Mouse (Mus musculus): ENCODE data around the gene Acp4. TPM values are rescaled to one million over a fixed set of nuclear protein-coding genes. Genes with fewer than 3 reads are reported as not detected.

Acp4 gene
- not detected in 2 replicates for polyA plus RNA-seq (2011; ENCODE audit: insufficient read depth, insufficient read length, low read depth, missing spikeins)

DNA sequence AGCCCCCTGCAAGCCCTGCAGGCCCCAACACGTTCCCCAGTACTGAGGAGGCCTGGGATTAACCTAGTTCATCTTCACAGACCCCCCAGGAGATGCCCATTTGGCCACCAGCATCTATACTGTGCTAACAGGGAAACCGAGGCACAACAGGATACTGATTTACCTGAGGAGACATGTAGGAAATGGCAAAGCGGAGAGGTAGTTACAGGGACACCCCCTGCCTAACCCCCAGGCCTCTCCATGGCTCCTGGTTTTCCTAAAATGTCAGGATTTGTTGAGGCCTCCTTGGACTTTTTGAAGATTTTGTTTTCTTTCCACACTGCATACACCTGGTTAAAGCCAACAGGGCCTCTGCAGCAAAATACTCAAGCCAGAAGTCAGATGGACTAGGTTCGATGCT is at the start of gene Acp4:
Acp4 (minus strand) TSS at position 101 of the 400 bp plus-strand sequence.
- no peak within 1 kb of the TSS for H3K4me3 ChIP-seq (ENCODE audit: low read depth, low read length)

DNA sequence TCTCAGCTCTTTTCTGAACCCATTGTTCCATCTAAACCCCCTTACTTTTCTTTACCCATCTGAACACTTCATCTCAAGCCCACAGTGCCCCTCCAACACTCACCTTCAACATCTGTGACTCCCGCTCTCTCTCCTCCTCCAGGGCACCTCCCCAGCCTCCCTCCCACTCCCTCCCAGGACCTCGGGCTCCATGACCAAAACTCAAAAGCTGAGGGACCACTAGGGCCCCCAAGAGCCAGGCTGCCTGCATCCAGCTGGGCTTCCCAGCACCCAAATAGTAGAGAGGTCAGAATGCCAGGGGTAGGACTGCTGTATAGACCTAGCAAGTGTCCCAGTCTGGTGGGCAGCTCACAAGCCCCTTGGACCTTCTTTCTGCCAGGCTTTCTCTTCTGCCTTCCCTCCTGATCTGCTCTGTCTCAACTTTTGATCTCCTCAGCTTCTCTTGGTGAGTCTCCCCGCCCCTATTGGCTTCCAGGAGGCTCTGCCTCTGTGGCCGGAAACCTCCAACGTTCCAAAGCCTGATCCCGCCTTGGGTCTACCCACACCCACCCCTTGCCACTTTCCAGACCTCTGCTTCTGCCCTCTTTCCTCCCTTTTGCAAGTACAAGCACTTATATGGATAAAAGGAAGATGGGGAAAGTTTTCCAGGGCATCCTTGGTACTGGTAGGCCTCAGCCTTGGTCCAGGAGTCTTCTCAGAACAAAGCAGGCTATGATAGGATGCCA is 49.5 kb upstream of the Acp4 start, which contains the start of gene Clec11a:
Clec11a (minus strand) TSS at position 387 of the 725 bp plus-strand sequence.
- H3K9ac ChIP-seq (ENCODE audit: low read depth, poor library complexity, severe bottlenecking): no peak within 1 kb of the TSS
- TF ChIP-seq POLR2A (IDR thresholded peaks at IDR 0.05; ENCODE audit: insufficient read depth, low read length) (no peak), CTCF (IDR thresholded peaks at IDR 0.05; ENCODE audit: low read depth, low read length) (no peak), EP300 (IDR thresholded peaks at IDR 0.05; ENCODE audit: insufficient read depth, low read depth, low read length) (no peak)
- H3K4me3 ChIP-seq (ENCODE audit: low read depth, low read length): peak within 1 kb of the TSS; percentile 42
- no peaks in the 10 kb centered on the region for H3K27me3 ChIP-seq (ENCODE audit: control insufficient read depth, insufficient read depth, low read length, poor library complexity, severe bottlenecking)
- no peaks in the 10 kb centered on the region for H3K36me3 ChIP-seq (ENCODE audit: control insufficient read depth, insufficient read depth, low read length, poor library complexity, severe bottlenecking)
- H3K4me1 ChIP-seq (ENCODE audit: control insufficient read depth, insufficient read depth, low read length): peaks cover 1% of the 10 kb centered on the region
- no peaks in the 10 kb centered on the region for H3K9me3 ChIP-seq (replicated peaks; ENCODE audit: control insufficient read depth, insufficient read depth, low read length, poor library complexity, severe bottlenecking)
- H3K27ac ChIP-seq (ENCODE audit: insufficient read depth, low read length): no peak within 1 kb of the TSS

More for the DNA sequence above, at the start of gene Acp4:
- Histone ChIP-seq H3K27me3 (ENCODE audit: control insufficient read depth, insufficient read depth, low read length, poor library complexity, severe bottlenecking) (no peaks in the 10 kb centered on the region), H3K4me1 (ENCODE audit: control insufficient read depth, insufficient read depth, low read length) (no peaks in the 10 kb centered on the region), H3K9ac (ENCODE audit: low read depth, poor library complexity, severe bottlenecking) (no peak within 1 kb of the TSS), H3K36me3 (ENCODE audit: control insufficient read depth, insufficient read depth, low read length, poor library complexity, severe bottlenecking) (peaks cover 1% of the 10 kb centered on the region; the same call in 1 of the 2 replicates), H3K9me3 (replicated peaks; ENCODE audit: control insufficient read depth, insufficient read depth, low read length, poor library complexity, severe bottlenecking) (no peaks in the 10 kb centered on the region), H3K27ac (ENCODE audit: insufficient read depth, low read length) (no peak within 1 kb of the TSS)
- no peak for TF ChIP-seq EP300 (IDR thresholded peaks at IDR 0.05; ENCODE audit: insufficient read depth, low read depth, low read length)
- no peak for TF ChIP-seq POLR2A (IDR thresholded peaks at IDR 0.05; ENCODE audit: insufficient read depth, low read length)
- TF ChIP-seq CTCF (IDR thresholded peaks at IDR 0.05; ENCODE audit: low read depth, low read length): no peak

DNA sequence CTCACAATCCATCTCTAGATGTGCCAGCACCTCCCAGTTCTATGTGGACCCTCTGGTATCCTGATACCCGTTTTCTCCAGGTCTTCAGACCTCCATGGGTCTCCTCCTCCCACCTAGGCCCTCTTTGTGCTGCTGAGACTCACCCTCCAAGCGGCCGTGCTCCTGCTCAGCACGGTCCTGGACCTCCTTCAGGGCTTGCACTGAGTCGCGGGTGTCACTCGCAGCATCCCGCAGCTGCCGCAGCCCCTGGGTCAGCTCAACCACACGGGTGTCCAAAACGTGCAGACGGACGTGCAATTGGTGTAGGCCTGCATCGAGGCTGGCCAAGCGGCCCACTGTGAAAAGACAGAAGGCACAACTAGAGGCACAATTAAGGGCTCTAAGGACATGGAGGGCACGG is 48.5 kb upstream of the Acp4 start:
- TF ChIP-seq POLR2A (IDR thresholded peaks at IDR 0.05; ENCODE audit: insufficient read depth, low read length) (peak; percentile 44), EP300 (IDR thresholded peaks at IDR 0.05; ENCODE audit: insufficient read depth, low read depth, low read length) (no peak)
- Histone ChIP-seq H3K9ac (ENCODE audit: low read depth, poor library complexity, severe bottlenecking) (no peak overlapping the region), H3K27me3 (ENCODE audit: control insufficient read depth, insufficient read depth, low read length, poor library complexity, severe bottlenecking) (no peaks in the 10 kb centered on the region), H3K4me3 (ENCODE audit: low read depth, low read length) (peak overlapping the region; percentile 42), H3K4me1 (ENCODE audit: control insufficient read depth, insufficient read depth, low read length) (peaks cover 1% of the 10 kb centered on the region), H3K27ac (ENCODE audit: insufficient read depth, low read length) (no peak overlapping the region), H3K36me3 (ENCODE audit: control insufficient read depth, insufficient read depth, low read length, poor library complexity, severe bottlenecking) (no peaks in the 10 kb centered on the region), H3K9me3 (replicated peaks; ENCODE audit: control insufficient read depth, insufficient read depth, low read length, poor library complexity, severe bottlenecking) (no peaks in the 10 kb centered on the region)

DNA sequence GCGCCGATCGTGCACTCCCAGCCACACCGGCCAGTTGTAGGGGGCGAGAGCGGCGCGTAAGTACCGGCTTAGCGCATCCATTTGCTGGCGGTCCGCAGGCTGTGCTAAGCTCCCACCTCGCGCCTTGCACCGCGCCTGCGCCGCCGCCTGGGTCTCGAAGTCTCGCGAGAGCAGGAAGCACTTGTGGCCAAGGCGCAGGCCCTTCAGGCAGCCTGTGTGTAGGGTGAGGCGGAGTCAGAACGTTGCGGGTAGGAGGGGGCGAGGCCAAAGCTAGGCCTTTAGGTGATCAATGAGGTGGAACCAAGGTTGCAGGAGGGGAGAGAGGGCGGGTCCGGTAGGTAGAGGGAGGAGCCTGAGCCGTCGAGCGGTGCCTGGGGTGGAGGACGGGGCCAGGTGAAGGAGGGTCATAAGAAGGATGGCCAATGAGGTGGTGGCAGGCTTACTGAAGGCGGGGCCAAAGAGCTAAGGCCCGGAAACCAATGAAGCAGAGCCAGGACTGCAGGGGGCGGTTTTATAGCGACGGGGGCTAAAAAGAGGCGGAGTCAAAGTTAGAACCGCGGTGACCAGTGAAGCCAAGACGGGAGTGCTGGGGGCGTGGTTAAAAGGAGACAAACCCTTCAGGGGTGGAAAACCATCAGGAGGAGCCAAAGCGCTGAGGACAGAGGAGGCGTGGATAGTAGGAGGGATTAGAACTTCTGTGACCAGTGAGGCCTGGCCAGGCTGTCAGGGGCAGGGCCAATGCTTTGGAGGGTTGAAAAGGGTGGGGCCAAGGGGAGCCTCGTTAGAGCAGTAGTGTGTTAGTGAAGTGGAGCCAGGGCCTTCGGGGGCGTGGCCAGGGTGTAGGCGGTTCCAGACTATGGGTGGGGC is 47.8 kb upstream of the Acp4 start:
- peak overlapping the region; percentile 75 for H3K4me3 ChIP-seq (ENCODE audit: low read depth, low read length)
- H3K9me3 ChIP-seq (replicated peaks; ENCODE audit: control insufficient read depth, insufficient read depth, low read length, poor library complexity, severe bottlenecking): no peaks in the 10 kb centered on the region
- H3K27ac ChIP-seq (ENCODE audit: insufficient read depth, low read length): peak overlapping the region; percentile 60
- peak overlapping the region; percentile 74 for H3K9ac ChIP-seq (ENCODE audit: low read depth, poor library complexity, severe bottlenecking)
- no peaks in the 10 kb centered on the region for H3K36me3 ChIP-seq (ENCODE audit: control insufficient read depth, insufficient read depth, low read length, poor library complexity, severe bottlenecking)
- no peaks in the 10 kb centered on the region for H3K27me3 ChIP-seq (ENCODE audit: control insufficient read depth, insufficient read depth, low read length, poor library complexity, severe bottlenecking)
- TF ChIP-seq EP300 (IDR thresholded peaks at IDR 0.05; ENCODE audit: insufficient read depth, low read depth, low read length) (peak; percentile 46; the same call in 1 of the 2 replicates), POLR2A (IDR thresholded peaks at IDR 0.05; ENCODE audit: insufficient read depth, low read length) (peak; percentile 94), CTCF (IDR thresholded peaks at IDR 0.05; ENCODE audit: low read depth, low read length) (no peak)
- peaks cover 1% of the 10 kb centered on the region for H3K4me1 ChIP-seq (ENCODE audit: control insufficient read depth, insufficient read depth, low read length)

DNA sequence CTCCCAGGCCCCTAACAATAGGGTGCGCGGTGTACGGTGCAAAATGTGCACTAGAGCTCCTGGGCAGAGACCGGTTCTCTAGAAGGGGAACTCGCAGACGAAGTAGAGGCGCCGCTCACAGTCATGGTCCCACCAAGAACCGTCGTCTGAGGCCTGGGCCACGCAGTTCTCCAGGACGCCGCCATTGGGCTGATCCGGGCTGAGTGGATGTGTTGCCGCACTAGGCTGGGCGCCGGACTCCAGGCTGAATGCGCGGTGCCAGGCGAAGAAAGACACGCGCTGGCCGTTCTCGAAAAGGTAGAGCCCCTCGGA is 47.2 kb upstream of the Acp4 start:
- Histone ChIP-seq H3K9me3 (replicated peaks; ENCODE audit: control insufficient read depth, insufficient read depth, low read length, poor library complexity, severe bottlenecking) (no peaks in the 10 kb centered on the region), H3K4me1 (ENCODE audit: control insufficient read depth, insufficient read depth, low read length) (peaks cover 1% of the 10 kb centered on the region), H3K36me3 (ENCODE audit: control insufficient read depth, insufficient read depth, low read length, poor library complexity, severe bottlenecking) (no peaks in the 10 kb centered on the region), H3K9ac (ENCODE audit: low read depth, poor library complexity, severe bottlenecking) (peak overlapping the region; percentile 74), H3K27ac (ENCODE audit: insufficient read depth, low read length) (peak overlapping the region; percentile 60), H3K27me3 (ENCODE audit: control insufficient read depth, insufficient read depth, low read length, poor library complexity, severe bottlenecking) (no peaks in the 10 kb centered on the region), H3K4me3 (ENCODE audit: low read depth, low read length) (peak overlapping the region; percentile 75)
- TF ChIP-seq CTCF (IDR thresholded peaks at IDR 0.05; ENCODE audit: low read depth, low read length): no peak
- TF ChIP-seq EP300 (IDR thresholded peaks at IDR 0.05; ENCODE audit: insufficient read depth, low read depth, low read length): no peak
- TF ChIP-seq POLR2A (IDR thresholded peaks at IDR 0.05; ENCODE audit: insufficient read depth, low read length): no peak
